Mouse (Mus musculus) heart, postnatal 25 days (tissue): ENCODE results near the gene Fkbp8. TPM values are rescaled to one million over a fixed set of nuclear protein-coding genes. Genes with fewer than 3 reads are reported as not detected.

Source experiments
- DNase-seq: peaks from one replicate; pipeline ENCODE4 v3.0.0; 2022; ENCODE audit warnings: low spot score
- intact Hi-C: fragments of 180-260 bp; cut with DNase I; formaldehyde crosslinking; loops from one replicate; pipeline ENCODE4 v1.15.1; 2025
- total RNA-seq, 2 experiments: library from RNA; stranded (reverse); gene quantifications; 2 replicates each; pipeline ENCODE4 v1.2.3; 2021

The Fkbp8 gene
- total RNA-seq, 2 experiments from 2014 or later, result 130 to 135 TPM

GRCm38 (mm10) chr8:70574302-70574701 is 46.8 kb downstream of the Fkbp8 start:
- intact Hi-C loops, result no loop called here
- DNase-seq, result no peak

GRCm38 (mm10) chr8:70574915-70575314 is 47.4 kb downstream of the Fkbp8 start:
- intact Hi-C loops, result no loop called here
- DNase-seq, result peak; percentile 67

GRCm38 (mm10) chr8:70577207-70577606 is 49.7 kb downstream of the Fkbp8 start:
- intact Hi-C loops, result no loop called here
- DNase-seq, result no peak

GRCm38 (mm10) chr8:70583476-70584387 is 56.2 kb downstream of the Fkbp8 start:
- no peak for DNase-seq

GRCm38 (mm10) chr8:70584606-70585257 is 57.2 kb downstream of the Fkbp8 start:
- intact Hi-C loops, result loop anchor here (1.0 to 10.0 kb wide), 2 partner anchors 24 to 200 kb away; no protein-coding TSS in a partner anchor

More at GRCm38 (mm10) chr8:70583476-70584387, 56.2 kb downstream of the Fkbp8 start:
- intact Hi-C loops, result loop anchor here (10.0 kb wide), 1 partner anchor 199 kb away; no protein-coding TSS in a partner anchor

More at GRCm38 (mm10) chr8:70584606-70585257, 57.2 kb downstream of the Fkbp8 start:
- no peak for DNase-seq

Other genes starting within 250 kb of the Fkbp8 start
- gene Homer3, start 244.9 kb upstream of the Fkbp8 start, total RNA-seq, result 10 to 100 TPM; 12.0 to 12.3 TPM
- gene Ddx49, start 225.2 kb upstream of the Fkbp8 start, total RNA-seq, result 10 to 100 TPM; 24.7 to 33.8 TPM
- gene Cope, start 225.2 kb upstream of the Fkbp8 start, total RNA-seq, result 100 to 1,000 TPM; 145 to 159 TPM
- under 1 TPM; 0.31 to 0.39 TPM for gene Cers1, start 211.9 kb upstream of the Fkbp8 start, total RNA-seq
- gene Gdf1, start 197.9 kb upstream of the Fkbp8 start, total RNA-seq, result under 1 TPM in 1 of 2 experiments, not detected in 1; 0.21 TPM
- 10 to 100 TPM; 43.2 to 46.3 TPM for gene Upf1, start 174.4 kb upstream of the Fkbp8 start, total RNA-seq
- 1 to 10 TPM; 6.1 to 7.0 TPM for gene Comp, start 154.2 kb upstream of the Fkbp8 start, total RNA-seq
- gene Crtc1, start 88.1 kb upstream of the Fkbp8 start, total RNA-seq, result 10 to 100 TPM; 10.3 to 10.6 TPM
- gene Klhl26, start 50.8 kb upstream of the Fkbp8 start, total RNA-seq, result 1 to 10 TPM; 7.6 to 7.7 TPM
- gene Tmem59l, start 40.4 kb upstream of the Fkbp8 start, total RNA-seq, result not detected
- under 1 TPM; 0.34 to 0.81 TPM for gene Crlf1, start 34.6 kb upstream of the Fkbp8 start, total RNA-seq
- gene Rex1bd, start 21.0 kb upstream of the Fkbp8 start, total RNA-seq, result 100 to 1,000 TPM; 102 TPM
- 1,000 to 10,000 TPM; 1,533 to 1,573 TPM for gene Uba52, start 16.9 kb upstream of the Fkbp8 start, total RNA-seq
- 10 to 100 TPM; 73.6 to 76.6 TPM for gene Kxd1, start 232 bp downstream of the Fkbp8 start, total RNA-seq
- gene Ell, start 11.7 kb downstream of the Fkbp8 start, total RNA-seq, result 10 to 100 TPM; 11.7 to 13.3 TPM
- gene Isyna1, start 66.6 kb downstream of the Fkbp8 start, total RNA-seq, result 10 to 100 TPM; 21.5 to 25.1 TPM
- gene Ssbp4, start 81.1 kb downstream of the Fkbp8 start, total RNA-seq, result 10 to 100 TPM; 37.0 to 37.7 TPM
- 1 to 10 TPM; 1.4 to 1.5 TPM for gene Lrrc25, start 88.4 kb downstream of the Fkbp8 start, total RNA-seq
- under 1 TPM; 0.56 to 0.73 TPM for gene Gdf15, start 104.7 kb downstream of the Fkbp8 start, total RNA-seq
- 10 to 100 TPM; 46.8 to 47.5 TPM for gene Pgpep1, start 132.7 kb downstream of the Fkbp8 start, total RNA-seq
- 10 to 100 TPM; 60.6 to 62.9 TPM for gene Lsm4, start 145.5 kb downstream of the Fkbp8 start, total RNA-seq
- 100 to 1,000 TPM; 136 to 141 TPM for gene Jund, start 171.2 kb downstream of the Fkbp8 start, total RNA-seq
- gene Iqcn, start 175.7 kb downstream of the Fkbp8 start, total RNA-seq, result not detected
- gene Gm3336, start 190.8 kb downstream of the Fkbp8 start, total RNA-seq, result not detected
- gene Pde4c, start 196.0 kb downstream of the Fkbp8 start, total RNA-seq, result 1 to 10 TPM; 2.5 to 3.7 TPM
- 10 to 100 TPM; 49.7 to 57.6 TPM for gene Rab3a, start 227.0 kb downstream of the Fkbp8 start, total RNA-seq
- 10 to 100 TPM; 26.7 to 28.0 TPM for gene Mpv17l2, start 233.2 kb downstream of the Fkbp8 start, total RNA-seq
- gene Pik3r2, start 249.0 kb downstream of the Fkbp8 start, total RNA-seq, result 10 to 100 TPM; 21.8 to 25.5 TPM